Mouse (Mus musculus) induced T-regulatory cell, adult 2 months (primary cell): ENCODE measurements around the gene Tbc1d17.
"Not testable (repeated sequence)": the region's sequence is repeated elsewhere in the genome, so short reads cannot be mapped to it uniquely, and the experiment has no call there.

Experiments
- DNase-seq: peaks from one replicate; pipeline ENCODE4 v3.0.0-alpha.2; 2012; ENCODE audit warnings: low read depth

Gene Tbc1d17

DNA sequence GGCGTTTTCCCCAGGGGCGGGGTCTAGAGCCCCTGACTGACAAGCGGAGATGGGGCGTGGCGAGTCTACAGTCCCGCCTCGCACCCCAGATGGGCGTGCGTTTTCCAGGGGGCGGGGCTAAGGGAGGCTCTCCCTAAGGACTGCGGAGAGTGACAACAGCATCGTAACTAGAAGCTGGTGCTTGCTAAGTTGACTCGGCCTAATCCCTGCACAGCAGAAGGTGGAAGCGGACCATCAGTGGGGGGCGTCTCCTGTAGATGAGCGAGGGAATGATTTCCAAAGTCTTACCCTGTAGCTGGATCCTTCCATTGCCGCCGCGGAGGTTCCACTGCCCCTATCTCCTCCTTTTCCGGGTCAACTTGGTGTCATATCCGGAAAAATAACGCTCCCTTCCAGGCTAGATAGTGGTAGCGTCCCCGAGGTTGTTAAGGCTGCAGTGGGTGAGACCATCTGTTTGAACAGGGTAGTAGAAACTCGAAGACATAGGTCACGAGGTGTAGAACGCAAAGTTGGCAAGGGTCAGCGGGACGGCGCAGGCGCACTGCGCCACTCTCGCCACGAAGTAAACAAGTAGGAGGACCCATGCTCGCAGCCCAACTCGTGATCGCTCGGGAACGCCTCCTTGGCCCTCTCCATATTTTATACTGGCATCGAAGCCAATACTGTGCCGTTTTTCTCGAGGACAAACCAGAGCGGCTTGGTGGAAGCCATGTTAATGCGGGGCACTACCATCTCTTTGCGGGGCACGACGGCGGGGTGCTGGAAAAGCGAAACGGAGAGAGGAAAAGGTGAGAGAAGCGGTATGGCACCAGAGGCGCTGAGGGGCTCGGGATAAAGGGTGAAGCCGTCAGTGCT is at the start of gene Tbc1d17, which contains the start of gene Akt1s1:
Gene Tbc1d17 (minus strand): TSS at position 519 of the 855 bp plus-strand sequence.
Gene Akt1s1 (plus strand): TSS at position 431 of the 855 bp plus-strand sequence.
- DNase-seq, result peak; percentile 100

DNA sequence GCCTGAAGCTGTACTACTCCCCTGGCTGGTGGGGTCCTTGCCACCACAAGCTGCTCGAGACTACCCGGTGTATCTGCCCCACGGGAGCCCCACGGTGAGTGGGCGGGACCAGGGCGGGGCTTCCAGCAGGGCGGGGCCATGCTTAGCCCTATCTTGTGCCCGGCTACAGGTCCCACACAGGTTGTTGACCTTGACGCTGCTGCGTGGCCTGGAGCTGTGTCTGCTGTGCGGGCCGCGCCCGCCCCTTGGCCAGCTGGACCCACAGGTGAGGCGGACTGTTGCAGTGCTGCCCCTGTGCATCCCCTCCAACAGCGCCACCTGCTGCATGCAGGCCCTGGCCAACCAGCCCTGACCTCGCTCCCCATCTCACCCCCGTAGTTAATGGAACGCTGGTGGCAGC is 49.7 kb upstream of the Tbc1d17 start:
- no peak for DNase-seq

DNA sequence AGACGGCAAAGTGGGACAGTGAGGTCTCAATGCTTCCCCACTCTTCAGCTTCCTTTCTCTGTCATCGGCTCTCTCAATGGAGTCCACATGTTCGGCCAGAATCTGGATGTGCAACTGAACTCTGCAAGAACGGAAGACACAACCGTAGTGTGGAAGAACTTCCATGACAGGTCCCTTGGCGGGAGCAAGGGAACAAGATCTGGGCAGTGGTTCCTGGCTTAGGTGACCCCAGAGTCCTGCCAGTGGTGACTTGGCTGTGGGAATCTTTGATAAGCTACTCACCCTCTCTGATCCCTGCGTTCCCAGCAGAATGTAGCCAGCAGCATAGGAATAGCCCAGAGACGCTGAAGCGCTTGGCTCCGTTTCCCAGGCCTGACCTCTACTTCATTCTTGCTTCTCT is 47.6 kb upstream of the Tbc1d17 start:
- no peak for DNase-seq

DNA sequence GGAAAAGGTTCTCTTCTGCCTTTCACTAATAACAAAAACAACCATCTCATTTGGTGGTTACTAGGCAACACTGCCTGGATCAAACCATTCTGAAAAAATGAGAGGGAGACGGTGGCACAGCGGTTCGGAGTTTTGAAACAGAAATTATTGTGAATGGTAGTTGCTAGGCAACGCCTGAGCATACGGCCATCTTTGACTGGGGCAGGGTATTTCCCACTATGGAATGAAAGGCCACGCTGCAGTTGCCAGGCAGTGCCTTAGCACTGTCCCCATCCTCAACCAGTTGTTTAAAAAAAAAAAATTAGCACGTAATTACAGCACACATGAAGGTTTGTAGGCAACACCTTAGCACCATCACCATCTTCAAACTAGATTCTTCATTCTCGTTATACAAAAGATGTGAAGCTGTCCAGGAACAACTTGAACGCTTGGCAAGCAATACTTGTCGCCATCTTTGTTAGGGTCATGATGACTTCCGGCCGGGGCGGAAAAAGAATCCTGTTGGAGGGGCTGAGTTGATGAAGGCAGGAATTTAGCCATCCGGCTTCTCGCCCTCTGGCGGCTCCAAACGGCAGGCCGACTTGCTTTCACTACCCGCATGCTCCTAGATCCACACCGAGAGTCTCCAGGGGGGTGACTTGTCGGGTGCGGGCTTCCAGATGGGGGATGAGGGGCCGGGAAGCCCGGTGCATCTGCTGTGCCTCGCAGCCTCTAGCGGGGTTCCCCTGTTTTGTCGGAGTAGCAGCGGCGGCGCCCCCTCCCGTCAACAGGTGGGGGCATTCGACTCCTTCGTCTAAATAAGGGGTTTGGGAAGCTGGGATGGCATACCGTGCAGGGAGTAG is 46.9 kb upstream of the Tbc1d17 start, which contains the start of gene Fuz:
Gene Fuz (plus strand): TSS at position 487 of the 842 bp plus-strand sequence.
- peak; percentile 99 for DNase-seq

DNA sequence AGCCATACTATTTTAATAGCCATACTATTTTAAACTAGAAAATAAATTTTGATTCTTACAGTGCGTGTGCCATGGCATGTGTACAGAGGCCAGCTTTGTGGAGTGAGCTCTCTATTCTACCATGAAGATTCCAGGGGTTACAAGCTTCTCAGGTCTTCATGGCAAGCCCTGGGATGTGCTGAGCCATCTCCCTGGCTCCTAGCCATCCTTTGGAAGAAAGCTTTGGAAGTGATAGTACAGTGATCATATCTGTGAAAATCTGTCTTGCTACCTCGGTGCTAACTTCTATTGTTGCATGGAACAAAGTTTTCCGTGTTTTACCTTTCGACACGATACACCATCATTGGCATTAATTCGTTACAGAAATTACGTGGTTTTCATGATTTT is 46.3 kb upstream of the Tbc1d17 start:
- DNase-seq, result no peak

DNA sequence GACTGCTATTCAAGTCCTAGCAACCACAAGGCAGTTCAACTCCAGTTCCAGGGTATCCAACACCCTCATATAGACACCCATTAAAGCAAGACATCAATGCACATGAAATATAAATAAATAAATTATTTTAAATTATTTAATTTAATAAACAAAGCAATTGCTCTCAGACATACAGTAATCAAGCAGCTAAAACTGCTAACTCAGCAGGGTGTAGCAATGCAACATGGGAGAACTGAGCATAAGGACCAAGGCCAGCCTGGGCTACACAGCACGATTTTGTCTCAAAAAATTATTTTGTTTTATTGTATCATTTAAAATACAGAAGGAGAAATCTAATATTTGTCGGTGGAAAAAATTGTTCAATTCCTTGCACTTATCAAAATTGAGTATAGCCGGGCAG is 45.3 kb upstream of the Tbc1d17 start:
- DNase-seq, result peak; percentile 25

DNA sequence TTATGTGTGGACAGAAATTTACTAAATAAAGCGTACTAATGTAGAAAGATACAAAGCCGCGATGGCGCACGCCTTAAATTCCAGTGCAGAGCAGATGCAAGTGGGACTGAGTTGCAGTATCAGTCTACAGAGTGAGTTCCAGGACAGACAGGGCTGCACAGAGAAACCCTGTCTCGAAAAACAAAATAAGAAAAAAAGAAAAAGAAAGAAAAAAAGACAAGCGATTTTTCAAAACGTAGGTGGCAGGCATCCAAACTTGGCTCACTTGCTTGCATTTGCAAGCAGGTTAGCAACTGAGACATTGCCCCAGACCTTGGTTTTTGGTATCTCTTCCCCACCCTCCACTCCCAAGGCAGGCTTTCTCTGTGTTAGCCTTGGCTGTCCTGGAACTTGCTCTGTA is 44.3 kb upstream of the Tbc1d17 start:
- no peak for DNase-seq

DNA sequence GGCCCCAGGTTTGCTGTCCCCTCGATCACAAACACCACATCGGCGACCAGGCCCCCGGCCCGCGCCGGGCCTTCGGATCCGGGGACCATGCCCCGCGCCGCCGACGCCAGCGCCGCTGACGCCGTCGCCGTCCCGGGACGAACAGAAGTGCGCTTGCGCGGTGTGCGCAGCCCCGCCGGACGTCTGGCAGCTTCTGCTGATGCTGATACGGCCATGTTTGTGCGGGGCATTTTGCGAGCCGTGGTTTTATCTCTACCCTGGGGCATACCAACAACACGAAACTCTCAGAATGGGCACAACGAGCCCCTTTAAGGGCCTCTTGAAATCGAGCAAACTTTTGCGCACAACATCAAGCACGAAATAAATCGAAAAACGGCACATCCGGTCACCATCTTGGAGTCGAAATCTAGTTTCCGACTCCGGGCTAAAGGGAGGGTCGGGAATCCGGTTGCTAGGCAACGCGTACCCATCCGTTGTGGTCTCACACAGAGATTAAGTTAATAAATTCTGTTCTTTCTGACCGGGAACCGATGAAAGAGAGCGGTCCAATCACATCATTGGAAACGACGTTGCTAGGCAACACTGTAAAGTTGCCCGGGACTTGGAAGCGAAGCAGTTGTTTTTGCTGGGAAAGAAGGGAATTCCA is 43.5 kb upstream of the Tbc1d17 start, which contains the start of gene Med25:
Gene Med25 (minus strand): TSS at position 437 of the 646 bp plus-strand sequence.
- DNase-seq, result peak; percentile 96

DNA sequence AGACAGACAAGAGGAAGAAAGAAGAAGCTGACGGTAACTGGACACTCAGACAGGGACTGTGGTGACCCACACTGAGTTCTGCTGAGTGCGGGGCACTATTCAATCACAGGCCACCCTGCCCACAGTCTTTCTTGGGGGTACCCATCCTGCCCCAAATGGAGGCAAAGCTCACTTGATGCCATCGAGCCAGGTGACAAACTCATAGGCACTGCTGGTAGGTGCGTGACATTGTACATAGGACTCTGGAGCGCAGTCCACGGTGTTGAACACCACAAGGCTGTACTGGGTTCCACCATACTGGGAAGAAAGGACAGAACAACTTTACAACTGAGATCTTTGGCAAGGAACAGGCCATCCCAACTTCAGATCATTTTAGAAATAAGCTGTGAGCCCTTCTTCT is 42.7 kb upstream of the Tbc1d17 start:
- peak; percentile 57 for DNase-seq

DNA sequence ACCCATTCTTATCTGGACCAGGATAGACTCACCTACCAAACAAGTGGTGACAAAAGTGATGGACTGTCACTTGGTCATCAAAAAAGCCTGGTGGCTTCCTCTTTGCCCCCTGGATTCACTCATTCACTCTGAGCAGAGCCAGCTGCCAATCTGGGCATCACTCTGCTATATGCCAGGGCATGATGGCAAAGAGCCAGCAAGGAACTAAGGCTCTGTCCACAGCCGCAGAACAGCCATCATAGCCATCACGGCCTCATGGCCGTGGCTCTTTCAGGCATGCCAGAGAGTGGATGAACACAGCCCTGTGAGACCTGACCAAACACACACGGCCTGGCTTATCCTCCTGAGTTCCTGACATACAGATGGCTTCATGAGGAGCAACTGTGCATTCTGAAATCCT is 41.9 kb upstream of the Tbc1d17 start:
- DNase-seq, result no peak

DNA sequence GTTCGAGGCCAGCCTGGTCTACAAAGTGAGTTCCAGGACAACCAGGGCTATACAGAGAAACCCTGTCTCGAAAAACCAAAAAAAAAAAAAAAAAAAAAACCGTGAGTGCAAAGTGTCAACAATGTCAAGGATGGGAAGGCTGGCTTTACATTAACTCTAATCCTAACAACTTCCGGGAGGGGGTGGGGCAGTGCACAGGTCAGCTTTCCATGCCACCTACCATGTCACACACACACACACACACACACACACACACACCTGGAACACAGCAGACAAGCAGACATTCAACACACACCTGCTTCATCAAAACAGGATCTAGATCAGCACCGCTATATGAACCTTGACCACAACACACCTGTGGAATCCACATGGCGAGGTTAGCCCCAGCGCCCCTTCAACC is 41.3 kb upstream of the Tbc1d17 start:
- DNase-seq, result no peak

DNA sequence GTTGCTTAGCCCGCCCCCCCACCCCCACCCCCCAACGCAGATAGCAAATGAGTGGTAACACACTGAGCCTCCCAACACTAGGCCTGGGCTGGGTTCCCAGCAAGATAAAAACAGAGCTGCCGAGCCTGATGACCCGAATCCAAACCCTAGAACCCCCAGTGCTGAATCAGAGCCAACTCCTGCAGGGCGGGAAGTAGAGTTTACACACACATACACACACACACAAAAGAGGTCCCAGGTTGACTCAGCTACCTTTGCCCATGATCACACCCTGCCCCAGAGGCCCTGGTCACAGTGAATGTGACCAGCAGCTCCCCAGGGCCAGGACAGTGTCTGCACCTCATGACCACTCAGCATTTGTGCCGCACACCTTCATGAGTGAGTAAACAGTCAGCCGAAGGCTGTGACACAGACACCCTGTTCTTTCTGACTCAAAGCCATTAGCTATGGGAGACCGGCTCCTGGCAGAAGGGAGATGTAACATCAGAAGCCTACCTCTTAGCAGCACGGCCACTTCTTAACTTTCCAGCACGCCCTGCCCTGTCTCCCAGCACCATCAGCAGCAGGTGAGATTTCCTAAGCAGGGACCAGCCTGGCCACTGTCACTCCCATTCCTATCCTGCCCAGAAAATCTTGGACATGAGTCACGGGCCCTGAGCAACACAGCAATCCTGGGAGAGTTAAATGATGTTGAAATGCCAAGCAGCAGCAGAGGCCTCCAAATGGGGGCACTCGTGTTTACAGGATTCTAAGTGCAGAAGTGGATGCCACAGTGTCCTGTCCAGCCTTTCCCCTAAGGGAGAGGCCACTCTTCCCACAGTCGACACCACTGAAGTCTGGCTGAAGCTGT is 39.6 kb upstream of the Tbc1d17 start:
- no peak for DNase-seq

DNA sequence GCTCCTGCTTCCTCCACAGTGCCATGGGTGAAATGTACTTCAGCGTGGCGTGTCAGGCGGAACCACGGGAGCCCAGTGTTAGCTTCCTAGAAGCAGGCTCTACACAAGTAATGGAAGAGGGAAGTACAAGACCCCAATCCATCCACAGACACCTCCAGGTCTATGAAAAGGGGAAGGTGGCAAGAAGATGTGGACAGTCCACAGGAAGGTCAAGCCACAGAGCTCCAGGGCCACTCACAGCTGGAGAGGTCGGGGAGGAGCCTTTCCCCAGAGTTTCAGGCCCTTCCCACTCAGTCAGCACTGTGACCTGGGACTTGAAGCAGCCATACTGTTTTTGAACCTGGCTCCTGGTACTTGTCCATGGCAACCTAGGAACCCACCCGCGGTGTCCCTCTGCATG is 38.1 kb upstream of the Tbc1d17 start:
- DNase-seq, result no peak

DNA sequence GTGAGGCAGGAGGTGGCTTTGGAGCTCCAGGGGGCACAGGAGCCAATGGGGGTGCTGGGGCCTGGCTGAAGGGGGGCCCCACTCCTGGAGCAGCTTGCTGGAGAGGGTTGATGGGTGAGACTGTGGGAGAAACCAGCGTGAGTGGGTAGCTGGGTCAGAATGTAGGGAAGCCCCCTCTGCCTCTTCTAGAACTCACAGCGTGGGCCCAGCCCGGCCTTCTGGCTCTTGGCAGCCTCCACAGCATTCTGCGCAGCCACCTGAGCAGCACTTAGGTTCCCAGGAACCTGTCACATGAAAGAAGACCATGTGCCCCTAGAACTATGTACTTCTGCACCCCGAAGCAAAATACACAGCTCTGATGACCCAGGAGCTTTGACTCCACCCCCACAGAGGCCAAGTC is 35.8 kb upstream of the Tbc1d17 start:
- no peak for DNase-seq

DNA sequence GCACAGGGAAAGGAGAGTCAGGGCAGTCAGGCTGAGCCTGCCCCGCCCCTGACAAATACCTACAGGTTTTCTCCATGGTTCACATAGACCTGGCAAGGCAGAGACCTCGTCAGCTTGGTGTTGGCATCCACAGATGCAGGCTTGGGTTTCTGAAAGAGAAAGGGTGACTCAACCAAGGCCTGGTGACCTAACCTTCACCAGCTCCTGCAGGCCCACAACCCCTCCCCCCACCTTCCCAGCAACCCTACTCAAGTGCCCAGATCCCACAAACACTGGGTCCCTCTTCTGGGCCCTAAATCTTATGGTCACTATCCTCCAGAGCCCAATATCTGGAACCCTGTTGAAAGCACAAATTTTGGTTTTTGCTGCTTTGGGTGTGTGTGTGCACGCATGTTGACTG is 34.2 kb upstream of the Tbc1d17 start:
- no peak for DNase-seq

DNA sequence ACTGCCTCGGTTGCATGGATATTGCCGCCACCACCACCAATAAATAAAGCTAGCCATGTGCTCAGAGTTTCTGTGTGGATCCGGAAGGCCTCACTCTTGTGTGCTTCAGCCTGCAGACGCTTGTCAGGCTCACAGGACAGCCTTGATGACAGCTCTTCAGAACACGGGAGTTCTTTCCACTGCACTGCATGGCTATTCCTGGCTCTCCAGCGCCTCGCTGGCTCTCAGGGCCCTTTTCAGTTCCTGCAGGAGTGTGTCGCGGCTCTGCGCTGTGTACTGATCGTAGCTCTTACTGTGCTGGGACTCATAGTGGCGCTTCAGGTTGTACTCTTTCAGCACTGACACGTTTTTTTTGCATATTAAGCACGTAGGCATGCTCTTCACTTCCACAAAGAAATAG is 29.0 kb upstream of the Tbc1d17 start:
- DNase-seq, result no peak

DNA sequence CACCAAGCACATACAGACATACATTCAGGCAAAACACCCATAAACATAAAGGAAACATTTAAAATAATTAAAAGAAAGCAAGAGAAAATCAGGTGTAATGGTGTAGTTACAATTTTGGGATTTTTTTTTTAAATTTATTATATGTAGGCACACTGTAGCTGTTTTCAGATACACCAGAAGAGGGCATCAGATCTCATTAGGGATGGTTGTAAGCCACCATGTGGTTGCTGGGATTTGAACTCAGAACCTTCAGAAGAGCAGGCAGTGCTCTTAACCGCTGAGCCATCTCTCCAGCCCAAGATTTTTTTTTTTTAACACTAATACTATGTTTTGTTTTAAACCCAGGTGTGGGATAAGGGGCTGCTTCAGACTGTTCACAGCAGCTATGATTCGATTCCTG is 22.9 kb upstream of the Tbc1d17 start:
- DNase-seq, result not testable (repeated sequence)

DNA sequence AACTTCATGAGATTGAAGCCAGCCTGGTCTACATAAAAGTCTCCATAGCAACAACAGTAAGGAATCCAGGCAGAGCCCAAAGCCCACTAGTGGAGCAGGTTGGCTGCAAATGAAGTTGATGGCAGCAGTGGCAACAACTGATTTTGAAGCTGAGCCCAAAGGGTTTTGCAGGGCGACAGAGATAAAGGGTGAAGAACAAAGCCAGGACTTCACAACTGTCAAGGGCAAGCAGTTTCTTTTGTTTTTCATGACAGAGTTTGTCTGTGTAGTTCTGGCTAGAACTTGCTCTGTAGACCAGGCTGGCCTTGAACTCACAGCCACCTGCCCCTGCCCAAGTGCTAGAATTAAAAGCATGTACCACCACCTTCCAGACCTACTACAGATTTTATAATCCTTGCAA is 22.3 kb upstream of the Tbc1d17 start:
- no peak for DNase-seq

DNA sequence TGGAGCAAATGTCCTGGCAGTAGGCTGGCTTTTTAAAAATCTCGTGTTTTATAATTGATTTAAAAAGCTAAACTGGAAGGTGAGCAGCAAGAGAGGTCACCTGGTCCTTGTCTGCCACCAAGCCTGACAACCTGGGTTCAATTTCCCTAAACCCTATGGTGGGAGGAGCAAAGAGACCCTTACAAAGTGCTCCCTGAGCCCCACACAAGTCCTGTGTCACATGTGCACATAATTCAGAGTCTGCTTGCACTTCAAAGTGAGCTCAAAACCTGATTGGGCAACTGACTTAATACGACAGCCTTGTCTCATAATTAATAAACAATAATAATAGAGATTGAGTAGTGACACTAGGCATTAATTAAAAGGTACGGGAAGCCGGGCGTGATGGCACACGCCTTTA is 21.7 kb upstream of the Tbc1d17 start:
- no peak for DNase-seq

DNA sequence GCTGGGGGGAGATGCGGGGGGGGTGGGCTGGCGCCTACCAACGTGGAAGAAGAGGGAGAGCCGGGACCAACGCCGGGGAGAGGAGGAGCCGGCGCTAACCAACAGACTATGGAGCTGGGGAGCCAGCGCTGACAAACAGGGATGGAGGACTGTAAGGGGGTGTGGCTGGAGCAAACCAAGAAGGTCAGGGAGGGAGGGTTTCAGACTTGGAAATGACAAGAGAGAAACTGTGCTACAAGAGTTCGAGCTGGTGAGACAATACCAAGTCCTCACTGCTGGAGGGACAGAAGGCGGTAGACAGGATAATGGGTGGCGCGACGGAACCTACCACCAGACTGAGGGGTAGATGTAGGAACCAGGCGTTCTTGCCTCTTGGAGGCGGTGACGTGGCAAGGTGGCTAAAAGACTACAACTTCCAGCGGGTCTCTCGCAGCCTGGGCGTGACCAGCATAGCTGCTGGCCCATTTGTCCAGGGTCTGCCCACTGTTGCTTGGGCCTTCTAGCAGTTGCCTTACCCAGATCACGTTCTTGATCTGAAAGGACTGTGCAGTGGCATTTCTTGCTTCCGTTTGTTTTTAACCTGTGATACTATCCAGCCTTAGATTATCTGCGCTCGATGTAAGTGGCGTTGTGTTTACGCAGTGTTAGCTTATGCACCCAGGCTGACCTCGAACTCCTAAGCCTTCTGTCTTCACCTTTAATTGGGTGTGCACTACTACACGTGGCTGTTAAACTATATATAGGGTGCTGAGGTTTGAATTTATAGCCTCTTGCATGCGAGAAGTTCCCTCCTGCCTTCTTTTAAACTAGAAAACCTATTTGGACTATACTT is 21.0 kb upstream of the Tbc1d17 start, which contains the start of gene Ptov1:
Gene Ptov1 (minus strand): TSS at position 92 of the 832 bp plus-strand sequence.
- peak; percentile 79 for DNase-seq
